Mouse (Mus musculus) embryonic stem cell, embryonic (primary cell): Measurements from ENCODE around the gene Irs3.

ENCODE experiments used
- CTCF ChIA-PET, 4 experiments: fragments of 300-600 bp in 2 of 4; fragments of 350-600 bp in 2 of 4; sonication (Branson Sonifier 250); formaldehyde crosslinking; loops; one replicate each; lab custom pipeline; 2022; ENCODE audit warnings: inconsistent platforms in 2 of 4; lab: Charles Lee
- POLR2A ChIA-PET, 4 experiments: fragments of 300-600 bp in 2 of 4; fragments of 350-600 bp in 2 of 4; sonication (Branson Sonifier 250); formaldehyde crosslinking; loops; one replicate each; lab custom pipeline; 2022; ENCODE audit warnings: antibody characterized with exemption in 4 of 4, inconsistent platforms in 1 of 4; lab: Charles Lee

Irs3 gene

GRCm38 (mm10) chr5:137599600-137599999 lies 45.9 kb downstream of the Irs3 start:
- ChIA-PET POLR2A (interaction anchor here (0.7 to 3.0 kb wide), 29 partner anchors 9 to 554 kb away, joined by 3 to 40 read pairs (median 4); partner anchors contain the start of genes Pcolce (in 3 of the 4), Ap1s1 (in 1 of the 4), Fbxo24 (in 1 of the 4) and Gm20605 (in 1 of the 4)), CTCF (interaction anchor here (0.6 to 1.5 kb wide), 7 partner anchors 9 to 97 kb away, joined by 3 to 7 read pairs (median 4); partner anchors contain the start of gene Pop7 (in 1 of the 4))

- ChIA-PET CTCF (interaction anchor here in 1 of 4 experiments (0.6 kb wide), 1 partner anchor 68 kb away, joined by 5 read pairs; no protein-coding TSS in a partner anchor), POLR2A (interaction anchor here (0.7 to 2.2 kb wide), 12 partner anchors 10 to 216 kb away, joined by 3 to 11 read pairs (median 3); partner anchors contain the start of genes Fbxo24 (in 2 of the 4), Lrch4 (in 2 of the 4), Gm20605 (in 1 of the 4) and Pop7 (in 1 of the 4))
Measured at GRCm38 (mm10) chr5:137598100-137598826, 47.3 kb downstream of the Irs3 start.

GRCm38 (mm10) chr5:137597625-137598024 lies 47.9 kb downstream of the Irs3 start:
- CTCF ChIA-PET, result interaction anchor here in 1 of 4 experiments (1.9 kb wide), 1 partner anchor 23 kb away, joined by 6 read pairs; no protein-coding TSS in a partner anchor
- POLR2A ChIA-PET, result interaction anchor here (0.7 to 2.2 kb wide), 15 partner anchors 11 to 215 kb away, joined by 3 to 11 read pairs (median 3); partner anchors contain the start of genes Fbxo24 (in 2 of the 4), Lrch4 (in 2 of the 4), Gm20605 (in 1 of the 4) and Pop7 (in 1 of the 4)

- POLR2A ChIA-PET, result interaction anchor here in 3 of 4 experiments (0.9 to 2.2 kb wide), 15 partner anchors 10 to 189 kb away, joined by 3 to 11 read pairs (median 4); partner anchors contain the start of genes Fbxo24 (in 1 of the 3), Gm20605 (in 1 of the 3), Lrch4 (in 1 of the 3) and Pop7 (in 1 of the 3)
- CTCF ChIA-PET, result interaction anchor here in 3 of 4 experiments (0.6 to 1.9 kb wide), 5 partner anchors 11 to 784 kb away, joined by 3 to 6 read pairs (median 3); partner anchors contain the start of genes Gigyf1 (in 1 of the 3) and Sap25 (in 1 of the 3)
Measured at GRCm38 (mm10) chr5:137596601-137597261, 48.8 kb downstream of the Irs3 start.

- ChIA-PET POLR2A (interaction anchor here in 3 of 4 experiments (0.5 to 1.7 kb wide), 12 partner anchors 9 to 190 kb away, joined by 3 to 8 read pairs (median 4); partner anchors contain the start of gene Pop7 (in 1 of the 3)), CTCF (interaction anchor here in 3 of 4 experiments (0.5 to 1.9 kb wide), 7 partner anchors 8 to 783 kb away, joined by 3 to 17 read pairs (median 3); partner anchors contain the start of genes Gigyf1 (in 1 of the 3) and Sap25 (in 1 of the 3))
Measured at GRCm38 (mm10) chr5:137595921-137596320, 49.6 kb downstream of the Irs3 start.
